Mouse (Mus musculus) kidney, embryonic 14.5 days (tissue): ENCODE measurements around the gene Rnf180. TPM values are rescaled to one million over a fixed set of nuclear protein-coding genes. Genes with fewer than 3 reads are reported as not detected.

Source experiments
- ATAC-seq: fragments of 200-750 bp; cut with Nextera tagmentation; 2 replicates; pipeline ENCODE4 v1.8.0; 2017; ENCODE audit warnings: moderate number of reproducible peaks, mild to moderate bottlenecking, moderate TSS enrichment, moderate library complexity; ENCODE audit not compliant: low FRiP score, low TSS enrichment
- H3K27ac ChIP-seq: fragments of 300-500 bp; sonication (generic); 2 replicates; pipeline ENCODE4 v1.5.1; 2014; ENCODE audit warnings: low read depth, mild to moderate bottlenecking, low read length, moderate library complexity, mixed read lengths
- H3K27me3 ChIP-seq: fragments of 300-500 bp; sonication (generic); 2 replicates; pipeline ENCODE4 v1.6.1; 2014; ENCODE audit warnings: mild to moderate bottlenecking, low read length; ENCODE audit not compliant: control insufficient read depth, insufficient read depth
- H3K36me3 ChIP-seq: fragments of 300-500 bp; sonication (generic); 2 replicates; pipeline ENCODE4 v1.6.1; 2014; ENCODE audit warnings: low read length, mixed read lengths; ENCODE audit not compliant: control insufficient read depth, insufficient read depth
- H3K4me1 ChIP-seq: fragments of 300-500 bp; sonication (generic); 2 replicates; pipeline ENCODE4 v1.6.1; 2014; ENCODE audit warnings: low read length, mixed read lengths; ENCODE audit not compliant: control insufficient read depth, insufficient read depth
- H3K4me2 ChIP-seq: fragments of 300-500 bp; sonication (generic); replicated peaks from 2 replicates; pipeline ENCODE4 v1.6.1; 2014; ENCODE audit warnings: low read depth, mild to moderate bottlenecking, low read length
- H3K4me3 ChIP-seq: fragments of 300-500 bp; sonication (generic); 2 replicates; pipeline ENCODE4 v1.5.1; 2014; ENCODE audit warnings: mild to moderate bottlenecking, low read length
- H3K9ac ChIP-seq: fragments of 300-500 bp; sonication (generic); 2 replicates; pipeline ENCODE4 v1.6.1; 2014; ENCODE audit warnings: low read depth, mild to moderate bottlenecking, low read length, moderate library complexity
- H3K9me3 ChIP-seq: fragments of 300-500 bp; sonication (generic); 2 replicates; pipeline ENCODE4 v1.6.1; 2016; ENCODE audit warnings: low read length; ENCODE audit not compliant: control insufficient read depth
- WGBS: fragments of 180-500 bp; shearing (Covaris S2); extraction: QIAGEN DNeasy Blood & Tissue Kit; methylation state at CpG from one replicate; pipeline ENCODE4 v1.1.7; 2014; 5-methylcytosine and 5-hydroxymethylcytosine counted together
- polyA plus RNA-seq: library from polyadenylated mRNA; unstranded; fragments of >200 nt; fragmentation: Nextera tagmentation; extraction: Ambion mirVana; gene quantifications from 2 replicates; pipeline ENCODE4 v1.2.1, GENCODE M21; 2014

Gene Rnf180
- polyA plus RNA-seq, 1 experiment from 2014 or later, result 12.0 TPM

DNA sequence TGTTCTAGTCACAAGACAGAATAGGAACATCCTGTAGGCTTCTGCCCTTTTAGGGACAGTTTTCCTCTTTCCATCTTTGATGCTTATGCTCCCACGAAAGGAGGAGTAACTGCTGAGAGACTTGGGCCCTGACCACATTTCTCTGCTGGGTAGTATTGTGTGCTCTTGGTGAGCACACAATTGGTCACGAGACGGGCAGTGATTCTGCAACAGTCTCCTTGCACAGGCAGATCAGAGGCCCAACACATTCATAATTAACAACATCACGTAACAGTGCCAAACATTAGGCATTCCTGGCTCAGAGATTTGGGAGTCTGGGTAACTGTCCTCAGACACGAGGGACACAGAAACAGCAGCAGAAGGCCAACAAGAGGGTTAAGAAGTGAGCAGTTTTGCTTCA, 113.8 kb downstream of the Rnf180 start:
- WGBS, result 88% methylated on average over 5 of the region's 5 CpGs
- Histone ChIP-seq H3K27ac (no peak overlapping the region), H3K4me1 (no peaks in the 10 kb centered on the region), H3K27me3 (no peaks in the 10 kb centered on the region), H3K4me3 (no peak overlapping the region), H3K9ac (no peak overlapping the region), H3K9me3 (no peaks in the 10 kb centered on the region), H3K4me2 (no peak overlapping the region), H3K36me3 (no peaks in the 10 kb centered on the region)
- no peak for ATAC-seq

DNA sequence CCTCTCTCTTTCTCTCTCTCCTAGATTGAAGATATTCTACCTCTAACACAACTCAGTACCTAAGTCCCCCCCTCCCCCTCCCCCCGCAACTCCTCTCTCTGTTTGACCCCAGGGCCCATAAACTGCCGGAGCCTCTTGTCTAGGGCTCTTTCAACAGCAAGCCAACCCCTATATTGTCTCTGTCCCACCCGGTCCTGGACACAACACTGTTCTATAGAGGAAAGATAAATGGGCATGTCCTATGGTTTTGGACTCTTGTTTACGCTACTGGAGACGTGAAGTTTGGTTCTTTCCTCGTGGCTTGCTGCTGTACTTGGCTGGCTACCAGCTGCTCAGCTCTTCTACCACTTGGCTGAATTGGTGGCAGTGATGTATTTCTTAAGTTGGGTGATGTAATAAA, 129.2 kb downstream of the Rnf180 start:
- Histone ChIP-seq H3K9ac (no peak overlapping the region), H3K4me2 (no peak overlapping the region), H3K27me3 (no peaks in the 10 kb centered on the region), H3K27ac (no peak overlapping the region), H3K36me3 (no peaks in the 10 kb centered on the region), H3K4me1 (no peaks in the 10 kb centered on the region), H3K9me3 (no peaks in the 10 kb centered on the region), H3K4me3 (no peak overlapping the region)
- 68% methylated on average over 6 of the region's 6 CpGs for WGBS
- no peak for ATAC-seq

DNA sequence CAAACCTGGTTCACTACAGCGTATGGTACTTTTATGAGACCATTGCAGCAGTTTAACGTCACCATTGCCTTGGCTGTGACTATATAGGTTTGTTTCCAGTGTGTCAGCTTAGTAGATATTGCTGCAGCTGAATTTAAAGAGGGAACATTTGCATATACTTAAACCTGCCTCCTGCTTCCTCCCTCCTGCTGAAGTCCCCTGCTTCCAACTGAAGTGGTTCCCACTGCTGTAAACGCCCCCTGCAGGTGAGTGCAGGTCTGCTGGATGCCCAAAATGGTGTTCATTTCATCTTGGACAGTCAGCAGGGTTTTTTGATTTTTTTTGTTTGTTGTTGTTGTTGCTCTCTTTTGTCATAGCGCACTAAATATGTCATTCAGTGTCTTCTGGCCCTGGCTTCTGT, 140.7 kb downstream of the Rnf180 start:
- H3K4me2 ChIP-seq, result no peak overlapping the region
- H3K27me3 ChIP-seq, result no peaks in the 10 kb centered on the region
- no peak overlapping the region for H3K9ac ChIP-seq
- no peaks in the 10 kb centered on the region for H3K4me1 ChIP-seq
- H3K4me3 ChIP-seq, result no peak overlapping the region
- 63% methylated on average over 4 of the region's 4 CpGs for WGBS
- H3K36me3 ChIP-seq, result no peaks in the 10 kb centered on the region
- ATAC-seq, result no peak
- no peak overlapping the region for H3K27ac ChIP-seq
- H3K9me3 ChIP-seq, result no peaks in the 10 kb centered on the region

GRCm38 (mm10) chr13:105150006-105150405, 144.6 kb downstream of the Rnf180 start:
- Histone ChIP-seq H3K4me1 (no peaks in the 10 kb centered on the region), H3K9ac (no peak overlapping the region), H3K27ac (no peak overlapping the region), H3K27me3 (no peaks in the 10 kb centered on the region), H3K36me3 (no peaks in the 10 kb centered on the region), H3K9me3 (no peaks in the 10 kb centered on the region), H3K4me2 (no peak overlapping the region), H3K4me3 (no peak overlapping the region)
- no peak for ATAC-seq
- 85% methylated on average over 3 of the region's 3 CpGs for WGBS

DNA sequence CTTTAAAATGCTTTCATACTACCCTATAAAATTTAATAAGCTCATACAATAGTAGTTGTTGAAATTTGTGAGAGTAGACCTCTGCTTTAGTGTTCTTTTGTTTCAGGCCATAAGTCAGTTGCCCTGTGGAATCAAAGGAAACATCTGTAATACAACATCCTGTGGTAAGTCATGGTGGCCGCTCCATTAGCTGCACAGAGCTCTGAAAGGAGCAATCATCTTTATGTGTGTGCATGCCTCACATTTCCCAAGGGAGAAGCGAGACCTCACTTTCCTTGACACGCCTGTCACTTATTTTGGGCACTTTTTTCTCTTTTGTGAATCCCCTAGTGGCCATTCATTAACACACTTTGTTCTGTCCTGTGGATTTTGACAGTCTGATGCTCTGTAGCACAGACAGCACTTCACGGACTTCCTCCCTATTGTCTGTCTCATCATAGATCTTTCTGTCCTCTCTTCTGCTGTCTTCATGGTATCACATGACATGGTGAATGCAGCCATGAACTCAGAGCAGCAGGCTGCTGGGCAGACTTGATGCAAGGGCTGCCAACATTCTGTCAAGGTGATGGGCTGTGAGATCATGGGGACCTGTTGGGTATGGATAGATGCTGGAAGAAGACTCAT, 146.7 kb downstream of the Rnf180 start:
- Histone ChIP-seq H3K4me3 (no peak overlapping the region), H3K9me3 (no peaks in the 10 kb centered on the region), H3K9ac (no peak overlapping the region), H3K27me3 (no peaks in the 10 kb centered on the region), H3K27ac (no peak overlapping the region), H3K4me2 (no peak overlapping the region), H3K4me1 (no peaks in the 10 kb centered on the region), H3K36me3 (no peaks in the 10 kb centered on the region)
- peak; percentile 68 for ATAC-seq
- 52% methylated on average over 4 of the region's 4 CpGs for WGBS

GRCm38 (mm10) chr13:105146827-105147226, 147.8 kb downstream of the Rnf180 start:
- no peak overlapping the region for H3K4me3 ChIP-seq
- 39% methylated on average over 1 of the region's 1 CpGs for WGBS
- no peaks in the 10 kb centered on the region for H3K9me3 ChIP-seq
- H3K36me3 ChIP-seq, result no peaks in the 10 kb centered on the region
- no peaks in the 10 kb centered on the region for H3K4me1 ChIP-seq
- H3K4me2 ChIP-seq, result no peak overlapping the region
- no peaks in the 10 kb centered on the region for H3K27me3 ChIP-seq
- no peak overlapping the region for H3K9ac ChIP-seq
- 0 out of 2 replicates have a peak, but pooled peaks have one; percentile 64 for ATAC-seq
- no peak overlapping the region for H3K27ac ChIP-seq

DNA sequence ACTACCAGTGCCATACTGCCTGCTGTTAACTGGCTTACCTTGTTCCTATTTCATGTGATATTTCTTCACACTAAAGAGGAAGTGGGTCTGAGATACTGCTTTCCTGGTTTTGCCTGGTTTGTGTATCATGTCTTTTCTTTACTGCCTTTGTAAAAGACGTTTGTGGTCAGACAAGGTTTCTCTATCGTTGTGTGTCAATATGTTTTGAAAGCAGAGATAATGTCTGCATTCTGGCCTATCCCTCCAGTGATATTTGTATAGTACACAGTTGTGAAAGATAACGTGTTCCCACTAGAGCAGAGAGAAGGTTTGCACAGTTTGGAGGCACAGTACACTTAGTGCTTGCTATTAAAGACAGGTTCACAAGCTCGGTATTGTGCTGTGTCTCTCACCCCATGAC, 154.7 kb downstream of the Rnf180 start:
- H3K4me2 ChIP-seq, result no peak overlapping the region
- no peak overlapping the region for H3K9ac ChIP-seq
- H3K27ac ChIP-seq, result no peak overlapping the region
- WGBS, result 86% methylated on average over 4 of the region's 4 CpGs
- no peaks in the 10 kb centered on the region for H3K9me3 ChIP-seq
- no peak overlapping the region for H3K4me3 ChIP-seq
- no peaks in the 10 kb centered on the region for H3K27me3 ChIP-seq
- no peak for ATAC-seq
- no peaks in the 10 kb centered on the region for H3K4me1 ChIP-seq
- no peaks in the 10 kb centered on the region for H3K36me3 ChIP-seq

DNA sequence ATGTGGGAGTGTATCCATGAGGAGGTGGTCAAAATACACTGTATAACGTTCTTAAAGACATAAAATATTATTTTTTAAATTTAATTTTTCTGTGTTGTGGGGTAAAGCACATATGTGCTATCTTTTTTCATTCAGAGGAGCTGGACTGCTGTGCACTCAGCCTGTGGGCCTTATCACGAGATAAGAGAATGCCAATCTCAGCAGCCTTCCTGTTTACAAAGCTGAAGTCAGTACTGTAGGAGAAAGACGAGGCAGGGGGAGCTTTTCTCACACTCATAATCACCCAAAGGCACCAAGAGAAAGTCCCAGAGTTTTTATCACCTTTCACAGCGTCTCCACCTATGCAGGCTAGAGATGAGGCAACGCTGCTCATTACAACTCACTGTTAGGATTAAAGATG, 160.2 kb downstream of the Rnf180 start:
- Histone ChIP-seq H3K27ac (no peak overlapping the region), H3K4me1 (no peaks in the 10 kb centered on the region), H3K4me3 (no peak overlapping the region), H3K9ac (no peak overlapping the region), H3K27me3 (no peaks in the 10 kb centered on the region), H3K4me2 (no peak overlapping the region), H3K9me3 (no peaks in the 10 kb centered on the region), H3K36me3 (no peaks in the 10 kb centered on the region)
- ATAC-seq, result no peak
- 66% methylated on average over 5 of the region's 5 CpGs for WGBS

DNA sequence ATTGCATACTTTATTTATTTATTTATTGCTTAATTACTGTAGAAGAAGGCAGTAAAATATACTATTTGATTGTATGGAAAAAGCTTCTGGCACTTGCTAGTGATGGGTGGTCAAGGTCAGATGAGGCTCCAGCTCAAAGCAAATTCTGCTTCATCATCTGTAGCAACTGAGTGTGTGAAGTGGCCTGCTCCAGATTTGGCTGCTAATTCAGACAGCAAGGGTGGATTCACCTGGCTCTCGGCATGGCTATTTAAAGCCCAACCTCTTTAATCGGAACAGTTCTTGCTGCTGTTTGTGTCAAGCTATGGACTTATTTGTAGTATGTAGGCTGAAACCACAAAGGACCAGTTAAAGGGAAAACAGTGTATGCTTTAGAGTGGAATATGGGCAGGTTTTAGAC, 161.8 kb downstream of the Rnf180 start:
- Histone ChIP-seq H3K9me3 (no peaks in the 10 kb centered on the region), H3K4me1 (no peaks in the 10 kb centered on the region), H3K4me2 (no peak overlapping the region), H3K27me3 (no peaks in the 10 kb centered on the region), H3K4me3 (no peak overlapping the region), H3K9ac (no peak overlapping the region), H3K36me3 (no peaks in the 10 kb centered on the region), H3K27ac (no peak overlapping the region)
- ATAC-seq, result no peak
- 79% methylated on average over 2 of the region's 2 CpGs for WGBS
